Mouse (Mus musculus) heart, adult 2 months (tissue): Measurements from ENCODE around the gene Foxn3. TPM values are rescaled to one million over a fixed set of nuclear protein-coding genes. Genes with fewer than 3 reads are reported as not detected.

ENCODE experiments used
- DNase-seq, 2 experiments: peaks; one replicate each; pipeline ENCODE4 v3.0.0; 2021
- H3K27ac ChIP-seq: fragments of 200-600 bp; 2 replicates; pipeline ENCODE4 v1.8.1; 2022
- H3K27me3 ChIP-seq: fragments of 200-500 bp; 2 replicates; pipeline ENCODE4 v1.6.1; 2012; ENCODE audit warnings: mild to moderate bottlenecking, low read length, inconsistent platforms, mixed read lengths; ENCODE audit not compliant: control insufficient read depth, insufficient read depth
- H3K36me3 ChIP-seq: fragments of 200-500 bp; 2 replicates; pipeline ENCODE4 v1.6.1; 2012; ENCODE audit warnings: low read length, inconsistent platforms; ENCODE audit not compliant: control insufficient read depth, insufficient read depth
- H3K4me1 ChIP-seq: fragments of 200-500 bp; 2 replicates; pipeline ENCODE4 v1.6.1; 2011; ENCODE audit warnings: low read length; ENCODE audit not compliant: control insufficient read depth, insufficient read depth
- H3K4me3 ChIP-seq: fragments of 200-600 bp; 2 replicates; pipeline ENCODE4 v1.8.1; 2022
- H3K79me2 ChIP-seq: fragments of 200-500 bp; replicated peaks from 2 replicates; pipeline ENCODE4 v1.6.1; 2012; ENCODE audit warnings: mild to moderate bottlenecking, inconsistent platforms, low read length, moderate library complexity, mixed read lengths; ENCODE audit not compliant: control insufficient read depth, insufficient read depth
- H3K9ac ChIP-seq: fragments of 200-500 bp; 2 replicates; pipeline ENCODE4 v1.6.1; 2012; ENCODE audit warnings: low read depth, mild to moderate bottlenecking, control low read depth, inconsistent platforms, low read length, mixed read lengths
- CTCF ChIP-seq: fragments of 200-600 bp; IDR thresholded peaks from 2 replicates; pipeline ENCODE4 v1.8.1; 2022; ENCODE audit warnings: antibody characterized with exemption, mild to moderate bottlenecking, moderate library complexity
- EP300 ChIP-seq: fragments of 200-500 bp; IDR thresholded peaks from 2 replicates; pipeline ENCODE4 v1.6.1; 2011; ENCODE audit warnings: low read depth, low read length, control low read depth; ENCODE audit not compliant: insufficient read depth
- POLR2A ChIP-seq: fragments of 200-500 bp; IDR thresholded peaks from 2 replicates; pipeline ENCODE4 v1.6.1; 2011; ENCODE audit warnings: mild to moderate bottlenecking, low read depth, low read length, control low read depth; ENCODE audit not compliant: insufficient read depth
- WGBS: fragments of 180-500 bp; shearing (Covaris S2); methylation state at CpG from one replicate; pipeline ENCODE4 v1.1.7; 2018; 5-methylcytosine and 5-hydroxymethylcytosine counted together
- intact Hi-C: fragments of 180-260 bp; cut with DNase I; formaldehyde crosslinking; loops from one replicate; pipeline ENCODE4 v1.15.1; 2025
- polyA plus RNA-seq: library from polyadenylated mRNA; depleted of rRNA; stranded (reverse); fragments of >200 nt; gene quantifications from 2 replicates; pipeline ENCODE4 v1.2.3, GENCODE M21; 2012
- total RNA-seq, 2 experiments: library from RNA; stranded (reverse); gene quantifications; 2 replicates each; pipeline ENCODE4 v1.2.3; 2021

Gene Foxn3
- total and polyA plus RNA-seq, 3 experiments = 28.1 to 117 (median 106) TPM

DNA sequence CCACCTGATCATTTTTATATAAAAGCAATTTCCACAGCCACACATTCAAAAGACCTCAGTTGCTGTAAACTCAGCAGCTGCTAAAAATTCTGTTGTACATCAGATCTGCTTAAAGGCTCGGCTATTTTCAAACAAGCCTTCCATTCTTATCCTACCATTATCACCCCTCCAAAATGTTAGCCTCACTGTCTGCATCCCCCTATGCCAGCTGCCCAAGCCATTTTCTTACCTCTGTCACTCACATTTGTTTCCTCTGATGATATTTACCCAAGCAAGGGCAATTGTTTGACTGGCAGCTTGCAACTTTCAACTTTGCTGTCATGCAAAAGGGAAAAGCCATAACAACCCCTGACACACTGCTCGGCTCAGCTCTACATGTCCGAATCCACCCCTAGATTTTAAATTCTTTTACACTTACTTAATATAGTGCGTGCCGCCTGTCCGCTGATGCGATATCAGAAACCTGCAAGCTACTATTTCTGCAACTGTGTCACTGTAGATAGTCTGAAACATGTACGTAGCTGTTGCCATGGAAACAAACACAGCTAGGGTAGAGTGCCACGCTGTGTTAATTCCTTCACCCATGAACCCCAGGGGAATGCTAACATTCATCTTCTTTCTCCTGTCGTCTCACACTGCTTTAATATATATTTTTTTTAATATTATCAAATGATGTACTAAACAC, 105.7 kb downstream of the Foxn3 start:
- H3K27ac ChIP-seq = peak overlapping the region; percentile 7; the same call in 1 of the 2 replicates
- H3K27me3 ChIP-seq = no peaks in the 10 kb centered on the region
- no peaks in the 10 kb centered on the region for H3K79me2 ChIP-seq
- H3K9ac ChIP-seq = no peak overlapping the region
- DNase-seq = no peak
- H3K4me3 ChIP-seq = no peak overlapping the region
- TF ChIP-seq CTCF (no peak), POLR2A (no peak), EP300 (no peak)
- WGBS = 43% methylated on average over 10 of the region's 10 CpGs
- no peaks in the 10 kb centered on the region for H3K36me3 ChIP-seq
- intact Hi-C loops = no loop called here
- H3K4me1 ChIP-seq = no peaks in the 10 kb centered on the region; the same call in 1 of the 2 replicates

DNA sequence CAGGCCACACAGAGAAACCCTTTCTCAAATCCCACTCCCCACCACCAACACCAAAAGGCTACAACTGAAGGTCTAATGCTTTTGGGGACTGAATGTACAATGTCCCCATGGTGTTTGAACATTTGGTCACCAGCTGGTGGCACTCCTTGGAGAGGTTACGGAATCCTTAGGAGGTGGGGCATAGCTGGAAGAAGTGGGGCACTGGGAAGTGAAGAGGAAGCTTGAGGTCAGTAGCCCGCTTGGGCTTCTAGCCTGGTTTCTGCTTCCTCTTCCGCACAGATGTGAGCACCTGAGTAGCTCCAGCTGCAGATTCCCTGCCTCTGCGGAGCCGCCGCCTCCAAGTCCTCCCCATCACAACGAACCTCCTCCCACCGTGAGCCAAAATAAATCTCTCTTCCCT, 107.8 kb downstream of the Foxn3 start:
- TF ChIP-seq POLR2A = no peak

GRCm38 (mm10) chr12:99454394-99454793, 109.0 kb downstream of the Foxn3 start:
- intact Hi-C loops = no loop called here
- no peak for DNase-seq
- Histone ChIP-seq H3K4me1 (peaks cover 1% of the 10 kb centered on the region; the same call in 1 of the 2 replicates), H3K79me2 (no peaks in the 10 kb centered on the region), H3K4me3 (no peak overlapping the region), H3K27ac (no peak overlapping the region), H3K36me3 (no peaks in the 10 kb centered on the region), H3K27me3 (no peaks in the 10 kb centered on the region), H3K9ac (no peak overlapping the region)
- TF ChIP-seq EP300 (no peak), POLR2A (no peak), CTCF (no peak)
- WGBS = 79% methylated on average over 9 of the region's 9 CpGs

More for the DNA sequence above, 107.8 kb downstream of the Foxn3 start:
- Histone ChIP-seq H3K9ac (no peak overlapping the region), H3K4me3 (no peak overlapping the region), H3K36me3 (no peaks in the 10 kb centered on the region), H3K27ac (no peak overlapping the region), H3K27me3 (no peaks in the 10 kb centered on the region), H3K4me1 (peaks cover 1% of the 10 kb centered on the region; the same call in 1 of the 2 replicates), H3K79me2 (no peaks in the 10 kb centered on the region)
- intact Hi-C loops = no loop called here
- 94% methylated on average over 8 of the region's 8 CpGs for WGBS
- no peak for DNase-seq

DNA sequence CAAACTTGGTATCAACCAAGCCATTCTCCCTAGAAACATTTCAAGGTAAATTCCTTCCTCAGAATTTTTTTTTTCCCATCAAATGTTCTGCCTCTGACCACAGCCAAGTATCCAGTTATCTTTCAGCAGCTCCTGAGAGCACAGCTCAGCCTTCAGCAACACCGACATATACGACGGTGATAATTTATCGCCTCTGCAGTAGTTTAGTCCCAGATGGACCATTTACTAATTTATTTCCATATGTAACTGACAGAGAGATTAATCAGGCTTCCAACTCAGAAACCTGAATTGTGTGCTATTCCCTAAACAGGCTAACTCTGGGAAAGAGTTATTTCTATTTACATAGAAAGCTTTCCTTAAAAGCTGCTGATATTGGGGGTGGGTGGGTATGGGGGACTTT, 109.6 kb downstream of the Foxn3 start:
- Histone ChIP-seq H3K27ac (no peak overlapping the region), H3K4me3 (no peak overlapping the region), H3K36me3 (no peaks in the 10 kb centered on the region), H3K4me1 (peaks cover 1% of the 10 kb centered on the region; the same call in 1 of the 2 replicates), H3K9ac (no peak overlapping the region), H3K79me2 (no peaks in the 10 kb centered on the region), H3K27me3 (no peaks in the 10 kb centered on the region)
- no peak for DNase-seq
- 81% methylated on average over 4 of the region's 4 CpGs for WGBS
- intact Hi-C loops = no loop called here
- TF ChIP-seq EP300 = no peak
- no peak for TF ChIP-seq CTCF
- TF ChIP-seq POLR2A = no peak

- H3K79me2 ChIP-seq = no peaks in the 10 kb centered on the region
- no peak overlapping the region for H3K9ac ChIP-seq
- no peak overlapping the region for H3K27ac ChIP-seq
- DNase-seq = no peak
- intact Hi-C loops = no loop called here
- no peaks in the 10 kb centered on the region for H3K27me3 ChIP-seq
- peaks cover 1% of the 10 kb centered on the region; the same call in 1 of the 2 replicates for H3K4me1 ChIP-seq
- WGBS = 94% methylated on average over 6 of the region's 6 CpGs
- no peaks in the 10 kb centered on the region for H3K36me3 ChIP-seq
- TF ChIP-seq CTCF (no peak), POLR2A (no peak), EP300 (no peak)
- no peak overlapping the region for H3K4me3 ChIP-seq
Observed at GRCm38 (mm10) chr12:99450076-99450475, 113.3 kb downstream of the Foxn3 start.

DNA sequence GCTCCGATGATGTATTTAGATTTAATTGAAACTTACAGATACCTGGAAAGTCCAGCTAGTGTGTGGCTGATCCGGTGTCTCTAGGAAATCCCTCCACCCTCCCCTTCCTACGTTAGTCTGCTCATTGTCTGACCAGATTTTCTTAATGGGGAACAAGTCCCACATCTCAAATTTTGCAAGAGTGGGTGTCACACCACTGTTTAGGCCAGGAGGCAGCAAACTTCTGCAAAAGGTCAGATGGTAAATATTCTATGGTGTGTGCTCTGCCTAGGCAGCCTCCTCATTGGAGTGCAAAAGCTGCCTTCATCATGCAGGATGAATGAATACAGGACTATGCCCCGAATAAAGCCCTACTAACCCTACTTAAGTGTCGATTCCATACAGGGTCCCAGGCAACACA, 115.6 kb downstream of the Foxn3 start:
- Histone ChIP-seq H3K4me1 (peaks cover 1% of the 10 kb centered on the region; the same call in 1 of the 2 replicates), H3K27ac (no peak overlapping the region), H3K4me3 (no peak overlapping the region), H3K9ac (no peak overlapping the region), H3K36me3 (no peaks in the 10 kb centered on the region), H3K27me3 (no peaks in the 10 kb centered on the region), H3K79me2 (no peaks in the 10 kb centered on the region)
- intact Hi-C loops = no loop called here
- 88% methylated on average over 5 of the region's 5 CpGs for WGBS
- DNase-seq = no peak
- TF ChIP-seq POLR2A = no peak
